Mouse (Mus musculus): Measurements from ENCODE around the gene Osbpl11. TPM values are rescaled to one million over a fixed set of nuclear protein-coding genes. Genes with fewer than 3 reads are reported as not detected.
A peak's percentile ranks its signal among the peaks of the same experiment; 100 is the strongest.

Osbpl11 gene
- total and polyA plus RNA-seq, 2 experiments from 2014 or later, result 10.8 to 25.0 TPM

DNA sequence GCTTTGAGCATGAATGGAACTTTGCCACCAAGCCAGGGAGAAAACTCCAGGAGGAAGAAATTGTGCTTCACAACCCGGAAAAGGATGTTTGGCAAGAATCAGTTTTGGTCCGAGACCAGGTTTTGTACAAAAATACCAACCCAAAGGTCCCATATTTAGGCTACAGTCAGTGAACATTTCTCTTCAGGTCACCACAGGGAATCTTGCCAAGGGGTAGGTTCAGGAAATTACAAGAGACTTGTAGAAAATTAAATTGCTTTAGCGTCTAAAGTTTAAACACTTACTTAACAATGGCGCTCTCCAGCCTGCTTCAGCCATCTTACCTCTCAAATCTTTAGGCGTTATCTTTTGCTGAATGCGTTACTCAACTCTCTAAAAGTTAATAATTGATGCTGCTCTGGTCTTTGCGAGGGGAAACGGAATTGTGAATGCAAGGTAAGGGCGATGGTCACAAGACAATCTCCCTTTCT lies 65.8 kb downstream of the Osbpl11 start:
- H3K27me3 ChIP-seq (ENCODE audit: insufficient read depth, low read length), result no peaks in the 10 kb centered on the region
- no peak for TF ChIP-seq CTCF (IDR thresholded peaks at IDR 0.05; ENCODE audit: low read depth)
- peak overlapping the region; percentile 84 for H3K4me2 ChIP-seq (ENCODE audit: low read depth, low read length)
- no peaks in the 10 kb centered on the region for H3K9me3 ChIP-seq (ENCODE audit: low read length)
- H3K4me1 ChIP-seq (ENCODE audit: insufficient read depth, low read length), result peaks cover 7% of the 10 kb centered on the region; the same call in 1 of the 2 replicates
- peak overlapping the region; percentile 87; the same call in 1 of the 2 replicates for H3K27ac ChIP-seq
- H3K9ac ChIP-seq (replicated peaks; ENCODE audit: low read length), result peak overlapping the region; percentile 93
- DNase-seq (ENCODE audit: low spot score) (peak; percentile 9), ATAC-seq (no peak)
- WGBS, result 15% methylated on average over 9 of the region's 9 CpGs
- no peaks in the 10 kb centered on the region for H3K36me3 ChIP-seq (ENCODE audit: insufficient read depth, low read length)
- peak overlapping the region; percentile 87 for H3K4me3 ChIP-seq (ENCODE audit: low read length)

DNA sequence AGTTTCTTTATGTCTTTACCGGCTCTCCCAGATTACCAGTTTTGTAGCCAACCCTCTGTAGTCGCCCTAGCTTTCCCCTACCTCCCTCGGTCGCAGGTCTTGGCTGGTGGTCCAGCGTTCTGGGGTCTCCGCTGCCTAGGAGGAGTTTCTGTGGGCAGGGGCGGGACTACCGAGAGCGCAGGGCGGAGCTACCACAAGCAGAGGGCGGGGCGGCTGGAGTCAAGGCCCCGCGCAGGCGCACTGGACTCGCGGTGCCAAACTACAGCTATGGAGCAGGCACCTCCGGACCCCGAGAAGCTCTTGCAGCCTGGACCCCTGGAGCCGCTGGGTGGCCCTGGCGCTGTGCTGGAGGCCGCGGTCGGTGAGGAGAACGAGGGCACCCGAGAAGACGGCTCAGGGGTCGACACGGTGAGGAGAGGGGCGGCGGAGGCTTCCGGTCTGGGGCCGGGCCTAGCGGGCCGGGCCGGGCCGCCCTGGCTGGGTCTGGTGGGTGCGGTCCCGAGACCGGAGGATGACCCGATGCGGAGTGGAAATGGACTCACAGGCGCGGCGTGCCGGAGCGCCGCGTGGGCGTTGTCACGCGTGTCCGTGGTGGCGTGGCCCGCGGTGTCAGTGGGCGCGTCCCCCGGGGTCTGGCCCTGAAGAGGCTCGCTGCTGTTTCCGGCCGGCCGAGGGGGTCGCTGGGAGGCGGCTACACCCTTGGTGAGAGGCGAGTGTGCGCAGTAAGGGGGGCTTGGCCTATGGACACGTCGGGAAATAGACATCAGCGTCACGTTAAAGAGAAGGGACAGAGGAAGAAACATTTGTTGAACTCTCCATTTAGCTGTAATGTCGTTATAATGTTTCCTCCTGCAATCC lies 66.6 kb downstream of the Osbpl11 start, which contains the start of gene Snx4:
Gene Snx4 (plus strand): TSS at position 249 of the 858 bp plus-strand sequence.
- peak within 1 kb of the TSS; percentile 93 for H3K9ac ChIP-seq (replicated peaks; ENCODE audit: low read length)
- H3K4me1 ChIP-seq (ENCODE audit: insufficient read depth, low read length), result peaks cover 7% of the 10 kb centered on the region; the same call in 1 of the 2 replicates
- peak within 1 kb of the TSS; percentile 87 for H3K4me3 ChIP-seq (ENCODE audit: low read length)
- peak; percentile 95 for ATAC-seq
- peak within 1 kb of the TSS; percentile 84 for H3K4me2 ChIP-seq (ENCODE audit: low read depth, low read length)
- H3K27ac ChIP-seq, result peak within 1 kb of the TSS; percentile 87
- no peaks in the 10 kb centered on the region for H3K27me3 ChIP-seq (ENCODE audit: insufficient read depth, low read length)
- WGBS, result under 1% methylated on average over 71 of the region's 72 CpGs
- peak; percentile 97 for DNase-seq (ENCODE audit: low spot score)
- H3K9me3 ChIP-seq (ENCODE audit: low read length), result no peaks in the 10 kb centered on the region
- H3K36me3 ChIP-seq (ENCODE audit: insufficient read depth, low read length), result no peaks in the 10 kb centered on the region
- peak; percentile 15; the same call in 1 of the 2 replicates for TF ChIP-seq CTCF (IDR thresholded peaks at IDR 0.05; ENCODE audit: low read depth)

DNA sequence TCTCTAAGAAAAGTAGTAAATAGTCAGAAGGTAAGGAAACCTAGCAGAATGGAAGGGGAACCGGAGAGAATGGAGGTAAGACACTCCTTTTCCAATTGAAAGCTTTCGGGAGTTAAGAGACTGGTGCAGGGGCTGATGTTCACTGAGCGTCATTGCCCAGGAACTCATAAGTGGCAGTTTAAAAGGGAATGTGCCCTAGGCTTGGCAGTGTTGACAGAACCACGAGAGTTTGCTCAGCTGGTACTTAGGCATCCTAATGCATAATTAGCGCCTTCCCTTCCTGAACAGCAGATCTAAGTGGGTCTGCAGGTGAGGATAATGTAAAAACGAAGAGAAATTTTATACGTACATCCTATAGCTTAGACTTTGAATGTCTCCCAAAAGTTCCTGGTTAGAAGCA lies 70.7 kb downstream of the Osbpl11 start:
- Histone ChIP-seq H3K4me2 (ENCODE audit: low read depth, low read length) (no peak overlapping the region), H3K27me3 (ENCODE audit: insufficient read depth, low read length) (no peaks in the 10 kb centered on the region), H3K36me3 (ENCODE audit: insufficient read depth, low read length) (no peaks in the 10 kb centered on the region), H3K9ac (replicated peaks; ENCODE audit: low read length) (no peak overlapping the region), H3K4me1 (ENCODE audit: insufficient read depth, low read length) (peaks cover 7% of the 10 kb centered on the region; the same call in 1 of the 2 replicates), H3K27ac (no peak overlapping the region), H3K9me3 (ENCODE audit: low read length) (no peaks in the 10 kb centered on the region), H3K4me3 (ENCODE audit: low read length) (no peak overlapping the region)
- ATAC-seq (no peak), DNase-seq (ENCODE audit: low spot score) (no peak)
- no peak for TF ChIP-seq CTCF (IDR thresholded peaks at IDR 0.05; ENCODE audit: low read depth)
- 83% methylated on average over 7 of the region's 7 CpGs for WGBS

DNA sequence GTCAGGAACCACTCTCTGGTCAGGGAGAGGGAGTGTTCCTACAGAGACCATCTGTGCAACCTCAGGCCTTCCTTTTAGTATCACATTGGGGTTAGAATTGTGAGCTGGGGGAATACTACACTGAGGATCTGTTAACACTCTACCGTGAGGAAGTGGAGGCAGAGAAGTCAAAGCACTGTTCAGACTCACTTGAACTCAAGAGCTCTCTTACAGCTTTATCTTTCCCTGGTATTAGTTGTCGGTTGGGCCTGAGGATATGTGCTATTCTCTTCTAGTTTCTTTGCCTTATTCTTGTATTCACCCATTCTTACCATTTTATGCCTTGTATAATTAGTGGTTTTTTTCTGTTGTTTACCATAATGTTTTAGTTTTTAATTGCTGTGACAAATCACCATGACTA lies 73.7 kb downstream of the Osbpl11 start:
- DNase-seq (ENCODE audit: low spot score), result no peak
- no peak overlapping the region for H3K27ac ChIP-seq
- H3K4me3 ChIP-seq (ENCODE audit: low read length), result no peak overlapping the region
- H3K27me3 ChIP-seq (ENCODE audit: insufficient read depth, low read length), result no peaks in the 10 kb centered on the region
- H3K9ac ChIP-seq (replicated peaks; ENCODE audit: low read length), result no peak overlapping the region
- 80% methylated on average over 2 of the region's 2 CpGs for WGBS
- no peak for ATAC-seq
- no peaks in the 10 kb centered on the region for H3K9me3 ChIP-seq (ENCODE audit: low read length)
- no peaks in the 10 kb centered on the region for H3K4me1 ChIP-seq (ENCODE audit: insufficient read depth, low read length)
- no peak for TF ChIP-seq CTCF (IDR thresholded peaks at IDR 0.05; ENCODE audit: low read depth)
- no peaks in the 10 kb centered on the region for H3K36me3 ChIP-seq (ENCODE audit: insufficient read depth, low read length)
- no peak overlapping the region for H3K4me2 ChIP-seq (ENCODE audit: low read depth, low read length)

DNA sequence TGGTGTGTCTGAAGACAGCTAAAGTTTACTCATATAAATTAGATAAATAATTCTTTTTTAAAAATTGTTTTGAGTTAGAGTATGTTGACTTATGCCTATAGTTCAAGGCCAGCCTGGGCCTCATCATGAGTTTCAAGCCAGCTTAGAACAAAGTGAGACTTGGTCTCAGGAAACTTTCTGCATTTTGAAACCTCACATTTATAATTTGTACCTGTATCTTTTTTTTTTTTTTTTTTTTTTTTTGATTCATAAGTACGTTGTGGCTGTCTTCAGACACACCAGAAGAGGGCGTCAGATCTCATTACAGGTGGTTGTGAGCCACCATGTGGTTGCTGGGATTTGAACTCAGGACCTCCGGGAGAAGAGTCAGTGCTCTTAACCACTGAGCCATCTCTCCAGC lies 75.0 kb downstream of the Osbpl11 start:
- ATAC-seq (no peak), DNase-seq (ENCODE audit: low spot score) (no peak)
- Histone ChIP-seq H3K4me1 (ENCODE audit: insufficient read depth, low read length) (no peaks in the 10 kb centered on the region), H3K36me3 (ENCODE audit: insufficient read depth, low read length) (peaks cover under 1% of the 10 kb centered on the region; the same call in 1 of the 2 replicates), H3K27ac (no peak overlapping the region), H3K9me3 (ENCODE audit: low read length) (no peaks in the 10 kb centered on the region), H3K9ac (replicated peaks; ENCODE audit: low read length) (no peak overlapping the region), H3K4me3 (ENCODE audit: low read length) (no peak overlapping the region), H3K27me3 (ENCODE audit: insufficient read depth, low read length) (no peaks in the 10 kb centered on the region), H3K4me2 (ENCODE audit: low read depth, low read length) (no peak overlapping the region)
- TF ChIP-seq CTCF (IDR thresholded peaks at IDR 0.05; ENCODE audit: low read depth), result no peak
- 80% methylated on average over 3 of the region's 3 CpGs for WGBS

DNA sequence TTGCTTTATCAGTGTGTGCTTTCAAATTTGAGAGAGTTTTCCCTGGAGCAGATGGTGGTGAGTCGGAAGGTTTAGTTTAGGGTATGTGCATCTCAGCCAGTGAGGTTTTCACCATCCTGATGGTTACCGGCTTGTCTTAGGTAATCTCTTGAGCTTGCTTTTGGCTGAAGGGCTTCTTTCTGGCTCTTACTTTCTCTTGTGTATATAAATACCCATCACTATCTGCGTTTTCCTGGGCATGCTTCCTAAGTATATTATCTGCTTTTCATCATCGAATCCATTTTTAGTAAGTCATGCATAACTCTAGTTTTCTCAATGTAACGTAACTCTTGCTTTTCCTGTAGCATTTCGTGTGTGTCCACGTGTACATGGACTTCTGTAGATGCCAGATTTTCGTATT lies 76.0 kb downstream of the Osbpl11 start:
- Histone ChIP-seq H3K4me2 (ENCODE audit: low read depth, low read length) (no peak overlapping the region), H3K4me1 (ENCODE audit: insufficient read depth, low read length) (no peaks in the 10 kb centered on the region), H3K27me3 (ENCODE audit: insufficient read depth, low read length) (no peaks in the 10 kb centered on the region), H3K4me3 (ENCODE audit: low read length) (no peak overlapping the region), H3K27ac (no peak overlapping the region), H3K36me3 (ENCODE audit: insufficient read depth, low read length) (peaks cover 11% of the 10 kb centered on the region; the same call in 1 of the 2 replicates), H3K9me3 (ENCODE audit: low read length) (no peaks in the 10 kb centered on the region), H3K9ac (replicated peaks; ENCODE audit: low read length) (no peak overlapping the region)
- no peak for TF ChIP-seq CTCF (IDR thresholded peaks at IDR 0.05; ENCODE audit: low read depth)
- ATAC-seq (no peak), DNase-seq (ENCODE audit: low spot score) (no peak)
- WGBS, result 84% methylated on average over 8 of the region's 8 CpGs
